Mouse (Mus musculus): ENCODE measurements at regions not wholly inside any gene's neighbourhood (a gene's known extent, or its start where the extent isn't known, plus 50 kb on each side); places are given as distances from the start of the nearest gene placed in this dataset.

DNA sequence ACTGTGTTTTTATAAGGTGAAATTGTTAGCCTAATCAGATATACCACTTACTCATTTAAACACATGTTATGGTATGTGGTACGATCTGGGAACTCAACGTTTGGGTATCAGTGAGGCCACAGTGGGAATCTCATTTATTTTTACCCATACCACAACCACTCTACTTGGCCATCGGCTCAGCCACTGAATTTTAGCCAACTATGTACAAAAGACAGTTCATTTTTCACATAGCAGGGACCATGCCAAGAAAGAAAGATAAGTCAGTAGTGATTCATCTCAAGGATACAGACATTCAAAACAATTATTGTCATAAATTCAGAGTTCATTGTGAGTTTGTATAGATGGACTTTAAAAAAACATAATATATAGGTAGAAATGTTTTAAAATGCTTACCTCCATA is 634.7 kb upstream of the Adgrl2 start:
- DNase-seq (ENCODE audit: low read depth), result no peak

DNA sequence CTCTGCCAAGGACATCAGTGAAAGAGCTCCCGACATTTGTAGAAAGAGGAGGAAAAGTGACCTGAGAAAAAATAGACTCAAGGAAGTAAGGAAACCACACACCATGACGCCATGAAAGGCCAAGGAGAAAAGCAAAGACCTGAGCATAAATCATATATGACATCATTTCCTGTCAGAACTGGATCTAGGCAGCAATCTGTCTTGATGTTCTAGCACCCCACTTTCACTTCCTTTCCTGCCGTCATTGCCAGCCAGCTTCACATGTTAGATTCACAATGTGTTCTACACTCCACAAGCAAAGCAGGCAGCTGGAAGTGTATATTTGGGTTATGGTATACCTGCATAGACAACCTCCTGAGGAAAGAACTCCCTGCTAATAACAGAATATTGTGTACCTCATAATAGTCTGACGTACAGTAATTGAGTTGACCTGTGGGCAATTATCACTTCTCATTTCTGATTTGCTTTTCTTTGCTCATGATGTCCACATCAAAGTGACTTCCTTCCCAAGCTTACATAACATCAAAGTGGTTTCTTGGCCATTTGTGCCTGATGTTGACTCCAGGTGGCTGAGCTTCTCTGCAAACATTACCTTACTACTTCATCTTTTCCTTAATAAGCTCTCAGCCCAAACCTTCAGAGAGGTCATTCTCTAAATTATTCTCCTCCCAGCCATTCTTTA is 633.6 kb upstream of the Adgrl2 start:
- DNase-seq (ENCODE audit: low read depth), result peak; percentile 3

DNA sequence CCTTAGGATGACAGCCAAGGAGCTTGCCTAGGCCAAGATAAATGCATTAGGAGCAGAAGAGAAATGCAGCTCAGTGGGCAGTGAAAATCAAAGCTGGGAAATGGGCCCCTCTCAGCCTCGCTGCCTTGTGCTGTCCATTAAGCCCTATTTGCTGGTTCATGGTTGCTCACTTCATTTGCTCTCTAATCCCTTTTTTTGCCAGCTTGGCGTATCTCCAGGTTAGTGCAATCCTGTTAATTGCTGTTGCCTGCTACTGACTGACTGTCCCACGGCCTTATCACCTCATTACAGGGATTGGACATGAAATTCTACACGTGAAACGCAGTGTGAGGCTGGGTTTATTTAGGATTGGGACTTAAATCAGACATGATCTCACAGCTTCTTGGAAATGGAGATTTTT is 613.5 kb upstream of the Adgrl2 start:
- DNase-seq (ENCODE audit: low read depth), result no peak

DNA sequence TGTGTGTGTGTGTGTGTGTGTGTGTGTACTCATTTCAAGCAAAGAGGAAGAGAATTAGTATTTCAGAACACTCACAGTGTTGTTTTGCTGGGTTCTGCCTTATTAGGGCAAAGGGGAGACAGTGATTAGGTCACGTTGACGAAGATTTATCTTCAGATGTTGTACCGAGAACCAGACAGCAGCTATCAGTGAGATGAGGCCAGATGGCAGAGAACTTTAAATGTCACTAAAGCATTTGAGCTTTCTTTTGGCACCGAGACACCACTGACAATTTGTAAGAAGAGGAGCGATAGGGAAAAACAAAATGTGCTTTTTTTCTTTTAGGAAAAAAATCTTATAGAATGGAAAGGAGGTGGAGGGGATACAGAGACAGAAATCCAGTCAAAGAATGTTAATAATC is 610.9 kb upstream of the Adgrl2 start:
- DNase-seq (ENCODE audit: low read depth), result no peak

DNA sequence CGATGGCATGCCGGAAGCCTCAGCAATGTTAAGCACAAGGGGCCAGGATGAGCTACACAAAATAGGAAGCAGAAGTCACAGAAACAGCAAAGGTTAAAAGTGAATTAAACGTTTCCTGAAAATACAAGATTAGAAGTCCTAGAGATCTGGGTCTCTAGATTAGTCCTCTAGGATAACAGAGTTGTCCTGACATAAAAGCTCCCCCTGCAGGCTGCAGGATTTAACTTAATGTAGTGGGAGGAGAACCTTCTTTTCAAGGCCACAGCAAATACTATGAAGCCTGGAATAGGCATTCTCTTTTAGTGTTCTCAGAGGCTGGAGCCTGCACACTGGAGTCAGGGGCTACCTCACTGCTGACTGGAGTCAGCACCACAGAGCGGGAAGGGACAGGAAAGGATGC is 604.1 kb upstream of the Adgrl2 start:
- peak; percentile 5 for DNase-seq (ENCODE audit: low read depth)

DNA sequence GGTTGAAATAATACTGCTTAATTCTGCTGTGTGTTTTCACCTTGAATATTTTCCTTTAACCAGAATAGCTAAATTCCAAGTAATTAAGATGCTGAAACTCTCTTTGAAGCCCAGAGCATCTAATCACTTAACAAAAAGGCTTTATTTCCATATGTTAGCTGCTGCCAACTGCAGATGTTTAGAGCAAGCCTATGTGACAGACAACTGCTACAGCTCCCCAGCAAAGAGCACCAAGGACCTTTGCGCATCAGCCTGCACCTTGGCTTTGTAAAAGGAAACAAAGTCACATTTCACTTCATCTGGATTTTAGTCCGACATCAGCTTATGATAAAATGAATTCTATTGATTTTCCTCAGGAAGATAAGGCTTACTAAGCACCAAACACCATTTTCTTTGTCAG is 595.4 kb upstream of the Adgrl2 start:
- DNase-seq (ENCODE audit: low read depth), result no peak

DNA sequence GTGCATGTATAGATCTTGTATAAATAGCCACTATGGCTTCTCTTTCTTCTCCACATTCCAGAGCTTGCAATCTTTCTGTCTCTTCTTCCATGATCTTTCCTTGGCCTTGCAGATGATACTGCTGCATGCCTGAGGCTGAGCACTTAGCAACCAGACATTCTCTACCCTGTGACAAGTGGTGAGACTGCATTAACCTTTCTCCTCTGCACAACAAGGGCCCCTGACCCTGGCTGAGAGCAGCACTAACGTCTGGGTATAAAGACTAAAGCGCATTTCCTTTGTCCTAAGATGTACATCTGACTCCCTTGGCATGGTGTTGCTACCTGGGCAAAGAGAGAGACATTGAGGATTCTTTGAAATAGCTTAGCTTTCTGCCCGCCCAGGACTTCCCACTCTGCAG is 590.8 kb upstream of the Adgrl2 start:
- DNase-seq (ENCODE audit: low read depth), result no peak

DNA sequence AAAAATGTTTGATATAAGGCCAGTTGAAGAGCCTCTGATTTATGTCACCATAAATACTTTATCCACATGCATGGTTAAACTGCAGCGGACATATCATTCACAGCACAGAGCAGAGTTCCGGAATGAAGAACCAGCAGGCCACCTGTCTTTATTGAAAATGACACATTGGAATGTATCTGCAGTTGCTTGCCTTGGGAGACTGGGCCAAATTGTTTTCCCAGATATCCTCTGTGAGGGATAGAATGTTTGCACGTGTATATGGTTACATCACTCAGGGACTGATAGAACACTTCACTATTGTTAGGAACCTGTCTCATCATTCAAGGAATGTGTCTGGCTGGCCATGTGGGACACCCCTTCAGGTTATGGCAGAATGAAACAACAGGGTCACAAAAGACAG is 585.3 kb upstream of the Adgrl2 start:
- DNase-seq (ENCODE audit: low read depth), result no peak

DNA sequence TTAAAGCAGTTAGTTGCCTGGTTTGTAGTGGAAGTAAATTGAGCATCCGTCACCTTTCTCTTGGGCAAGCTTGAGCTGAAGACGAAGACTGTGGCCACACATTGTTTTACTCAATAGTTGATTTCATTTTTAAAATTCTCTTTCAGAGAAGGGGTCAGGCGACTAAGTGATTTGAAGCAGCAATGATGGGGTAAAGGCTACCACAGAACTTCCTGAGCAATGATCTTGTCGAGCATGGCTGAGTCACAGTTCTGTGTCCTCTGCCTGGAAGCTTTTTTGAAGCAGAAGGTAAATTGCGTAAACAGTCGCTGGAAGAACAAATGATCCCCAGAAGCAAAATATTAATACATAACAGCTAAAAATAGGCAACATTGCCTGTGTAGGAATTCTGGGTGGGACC is 576.5 kb upstream of the Adgrl2 start:
- peak; percentile 9 for DNase-seq (ENCODE audit: low read depth)

DNA sequence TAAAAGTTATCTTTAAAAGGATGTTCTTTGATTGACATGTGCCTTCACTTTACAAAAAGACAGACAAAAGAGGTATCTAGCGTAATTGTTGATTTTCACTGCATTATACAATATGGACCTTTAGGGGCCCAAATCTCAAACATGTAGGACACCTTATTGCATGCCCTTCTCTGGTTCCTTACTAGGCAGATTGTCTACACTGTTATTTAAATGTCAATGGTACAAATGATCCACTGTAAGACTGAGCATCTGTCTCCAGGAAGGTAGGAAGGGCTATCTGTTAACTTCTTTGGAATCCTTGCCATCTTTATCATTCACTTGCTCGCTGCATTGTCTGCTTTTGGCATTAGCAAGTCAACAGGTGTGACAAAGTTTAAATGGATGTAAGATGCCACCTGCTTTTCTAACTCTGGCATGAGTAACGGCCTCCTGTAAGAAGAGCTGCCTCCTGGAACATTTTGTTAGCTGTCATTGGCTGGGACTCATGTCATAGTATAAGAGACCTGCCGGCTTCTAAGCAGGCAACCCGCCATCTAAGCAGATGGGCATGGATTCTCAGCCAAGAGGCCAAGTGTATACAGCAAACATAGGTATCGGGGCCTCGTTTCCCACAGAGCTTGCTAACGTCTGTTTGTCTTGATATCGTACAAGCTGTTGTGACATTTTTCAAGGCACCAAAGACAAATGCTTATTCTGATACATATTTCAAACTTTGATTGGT is 560.0 kb upstream of the Adgrl2 start:
- DNase-seq (ENCODE audit: low read depth), result no peak

DNA sequence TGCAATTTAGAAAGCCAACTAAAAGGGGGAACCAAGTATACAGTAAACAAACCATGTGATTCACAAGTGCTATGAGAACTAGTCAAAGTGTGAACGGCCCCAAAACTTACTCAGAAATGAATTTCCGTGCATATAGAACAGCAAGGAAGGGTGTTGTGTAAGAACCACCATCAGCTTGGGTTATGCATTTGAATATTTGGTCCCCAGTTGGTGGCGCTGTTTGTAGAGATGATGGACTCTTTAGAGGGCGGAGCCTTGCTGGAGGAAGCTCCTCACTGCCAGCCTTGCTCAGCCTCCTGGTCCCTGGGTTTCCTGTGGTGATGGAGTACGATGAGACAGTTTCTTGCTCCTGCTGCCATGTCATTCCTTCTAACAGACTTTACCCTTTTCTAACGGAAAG is 556.7 kb upstream of the Adgrl2 start:
- peak; percentile 11 for DNase-seq (ENCODE audit: low read depth)

DNA sequence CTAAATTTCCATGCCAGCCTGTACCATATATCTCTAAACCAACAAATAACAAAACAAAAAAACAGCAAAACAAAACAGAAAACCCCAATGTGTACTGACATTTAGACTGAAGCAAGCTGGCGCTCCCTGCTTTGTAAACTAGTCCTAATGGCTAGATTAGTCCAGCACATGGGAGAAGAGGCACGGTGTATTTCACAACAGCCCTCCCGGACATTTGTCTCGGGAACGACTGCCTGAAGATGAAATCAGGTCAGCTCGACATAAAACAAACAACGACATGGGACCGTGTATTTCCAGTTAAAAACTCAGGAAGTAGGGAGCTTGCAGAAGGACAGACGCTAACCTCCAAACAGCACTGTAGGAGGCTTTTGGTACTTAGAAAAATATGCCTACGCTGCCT is 555.9 kb upstream of the Adgrl2 start:
- DNase-seq (ENCODE audit: low read depth), result no peak

DNA sequence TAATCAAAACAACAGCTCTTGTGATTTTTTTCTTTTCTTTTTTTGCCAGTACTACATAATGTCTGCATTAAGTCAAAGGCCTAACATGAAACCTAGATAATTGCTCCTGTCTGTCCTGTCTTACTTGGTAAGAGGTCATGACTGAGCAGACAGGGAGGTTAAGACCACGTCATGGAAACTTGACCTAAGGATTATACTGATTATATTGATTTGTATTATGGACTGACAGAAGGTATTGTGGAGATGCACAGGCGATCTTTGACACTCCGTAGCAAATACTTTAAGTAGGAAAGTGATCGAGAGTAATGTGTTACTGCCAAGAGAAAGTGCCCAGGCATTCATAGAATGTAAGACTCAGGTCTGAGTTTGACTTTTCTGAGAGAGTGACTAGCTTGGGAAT is 543.8 kb upstream of the Adgrl2 start:
- DNase-seq (ENCODE audit: low read depth), result no peak

DNA sequence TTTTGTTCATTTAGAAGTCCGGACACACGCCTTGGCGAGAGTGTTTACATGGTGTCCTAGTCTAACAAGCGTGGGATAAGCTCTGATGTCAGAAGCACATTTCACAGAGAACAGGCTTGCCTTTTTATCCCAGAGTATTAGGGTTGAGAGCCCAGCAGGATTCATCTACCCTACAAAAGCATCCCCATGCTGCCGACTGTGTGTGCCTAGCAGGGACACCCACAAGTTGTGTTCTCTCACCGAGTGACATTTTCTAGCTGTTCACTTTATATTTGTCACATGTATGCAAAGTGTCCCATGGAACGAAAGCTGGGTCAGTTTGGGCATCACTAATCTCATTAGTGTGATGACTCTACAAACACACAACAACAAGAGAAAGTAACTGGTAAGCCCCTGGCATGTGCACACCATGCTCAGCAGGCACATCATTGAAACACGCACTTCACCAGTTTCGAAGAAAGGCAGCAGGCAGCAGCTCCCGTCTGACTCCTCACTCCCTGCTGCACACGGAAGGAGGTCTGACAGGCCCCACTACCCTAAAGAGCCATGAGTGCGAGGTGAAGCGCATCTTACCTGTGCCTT is 539.8 kb upstream of the Adgrl2 start:
- DNase-seq (ENCODE audit: low read depth), result no peak

DNA sequence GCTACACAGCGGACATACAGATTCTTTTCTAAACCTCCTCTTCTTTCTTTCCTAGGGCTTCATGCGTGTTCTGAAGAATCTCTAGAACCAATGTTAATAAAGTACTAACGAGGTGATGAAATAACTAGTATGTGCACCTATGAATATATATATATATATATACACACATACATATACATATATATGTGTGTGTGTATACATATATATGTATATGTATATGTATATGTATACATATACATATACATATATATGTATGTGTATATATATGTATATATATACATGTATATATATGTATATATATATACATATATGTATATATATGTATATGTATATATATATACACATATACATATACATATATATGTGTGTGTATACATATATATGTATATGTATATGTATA is 536.2 kb upstream of the Adgrl2 start:
- no peak for DNase-seq (ENCODE audit: low read depth)

DNA sequence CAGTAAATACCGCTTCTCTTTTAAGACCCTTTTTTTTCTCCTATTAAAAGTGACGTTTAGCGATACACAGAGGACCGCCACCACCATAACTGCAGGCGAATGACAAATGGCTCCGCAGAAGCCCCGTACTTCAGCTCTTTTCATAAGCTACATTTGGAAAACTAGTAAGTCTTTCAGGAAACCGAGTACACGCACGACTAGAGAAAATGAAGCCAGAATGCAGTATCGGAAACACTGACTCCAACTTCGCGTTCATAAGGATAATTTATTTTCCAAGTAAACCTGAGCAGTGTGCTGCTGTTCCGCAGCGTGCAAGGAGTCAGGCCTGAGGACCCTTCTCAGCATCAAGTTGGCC is 529.2 kb upstream of the Adgrl2 start:
- DNase-seq (ENCODE audit: low read depth), result no peak

DNA sequence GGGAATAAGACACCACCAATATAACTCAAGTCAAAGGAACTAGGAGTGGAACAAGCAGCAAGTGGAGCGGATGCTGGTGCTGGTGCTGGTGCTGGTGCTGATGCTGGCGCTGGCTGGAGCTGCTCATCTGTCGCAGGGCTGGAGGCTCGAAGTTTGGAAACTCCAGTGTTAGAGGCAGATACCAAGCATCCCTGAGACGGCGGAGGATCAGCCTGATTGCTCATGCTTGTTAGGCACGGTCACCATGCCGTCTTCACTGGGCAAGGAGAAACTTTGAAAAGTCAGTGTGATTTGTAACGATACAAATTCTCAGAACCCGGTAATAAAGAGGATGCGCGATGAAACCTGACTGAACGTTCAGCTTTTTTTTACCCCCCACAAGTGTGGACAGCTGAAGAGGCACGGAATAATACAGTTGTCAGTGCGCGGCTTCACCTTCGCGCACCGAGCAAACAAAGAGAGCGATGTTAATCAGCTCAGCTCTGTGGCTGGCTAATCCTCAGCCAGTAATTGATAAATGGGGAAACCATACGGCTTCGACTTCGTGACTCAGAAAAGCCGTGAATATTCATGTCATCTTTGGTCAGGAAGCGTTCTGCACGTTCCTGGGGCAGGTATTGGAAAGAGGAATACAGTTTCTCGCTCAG is 528.7 kb upstream of the Adgrl2 start:
- no peak for DNase-seq (ENCODE audit: low read depth)

DNA sequence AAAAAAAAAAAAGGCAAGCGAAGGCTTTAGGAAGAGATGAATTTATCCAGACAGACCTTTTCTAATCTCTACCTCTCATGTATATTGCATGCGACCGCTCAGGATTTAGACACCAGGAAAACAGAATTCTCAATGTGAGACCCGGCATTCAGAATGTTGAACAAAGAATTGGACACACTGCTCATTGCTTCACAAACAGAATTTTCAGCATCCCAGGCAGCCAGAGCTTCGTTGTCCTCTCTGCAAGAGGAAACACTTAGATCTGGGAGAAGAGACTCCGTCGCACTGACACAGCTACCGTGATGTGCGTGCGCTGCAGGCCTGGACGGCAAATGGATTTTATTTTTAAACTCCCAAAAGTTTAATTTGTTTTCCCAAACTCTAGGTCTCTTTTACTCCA is 527.2 kb upstream of the Adgrl2 start:
- no peak for DNase-seq (ENCODE audit: low read depth)

DNA sequence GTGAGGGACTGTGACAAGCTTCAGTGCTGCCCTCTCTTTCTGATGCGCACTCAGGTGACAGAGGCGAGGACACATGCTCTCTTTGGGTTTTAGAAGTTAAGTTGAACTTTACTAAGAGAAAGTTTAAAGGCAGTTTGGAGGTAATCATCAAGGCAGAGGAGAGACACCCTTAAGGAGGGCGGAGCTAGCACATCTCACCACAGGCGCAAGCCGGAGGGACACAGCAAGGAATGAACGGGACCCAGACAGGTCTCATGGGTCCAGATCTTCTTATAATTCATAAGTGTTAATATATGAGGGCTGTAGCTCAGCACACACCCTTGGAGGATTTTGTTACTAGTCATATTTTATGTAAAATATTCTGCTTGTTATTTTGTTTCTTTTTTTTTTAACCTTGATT is 518.8 kb upstream of the Adgrl2 start:
- DNase-seq (ENCODE audit: low read depth), result no peak

DNA sequence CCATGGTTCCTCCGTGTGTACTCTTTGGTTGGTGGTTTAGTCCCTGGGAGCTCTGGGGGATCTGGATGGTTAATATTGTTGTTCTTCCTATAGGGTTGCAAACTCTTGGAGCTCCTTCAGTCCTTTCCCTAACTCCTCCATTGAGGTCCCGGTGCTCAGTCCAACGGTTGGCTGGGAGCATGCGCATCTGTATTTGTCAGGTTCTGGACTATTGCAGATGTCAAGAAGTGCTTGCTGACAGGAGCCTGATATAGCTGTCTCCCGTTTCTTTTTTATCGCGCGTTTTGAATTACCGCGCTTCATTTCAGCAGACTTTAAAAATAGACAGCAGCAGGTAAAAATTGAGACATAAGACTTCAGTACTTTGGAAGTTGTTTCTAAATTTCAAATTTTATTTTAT is 518.3 kb upstream of the Adgrl2 start:
- DNase-seq (ENCODE audit: low read depth), result no peak

DNA sequence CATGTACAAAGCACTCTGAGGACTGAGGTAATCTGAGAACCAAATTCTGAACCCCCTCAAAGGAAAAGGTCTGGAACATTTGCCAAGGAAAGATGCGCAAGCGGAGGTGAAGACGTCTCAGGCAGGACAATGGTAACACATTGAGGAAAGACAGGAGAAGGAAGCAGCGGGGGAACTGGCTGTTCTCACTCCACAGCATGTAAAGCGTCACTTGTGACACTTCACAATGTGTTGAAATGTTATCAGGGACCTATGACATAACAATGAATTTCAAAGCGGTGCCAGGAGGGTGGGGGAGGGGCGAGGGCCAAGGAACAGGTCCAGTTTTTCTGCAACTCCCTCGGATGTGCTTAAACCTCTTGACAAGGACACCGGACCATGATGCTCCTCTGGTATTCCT is 515.3 kb upstream of the Adgrl2 start:
- no peak for DNase-seq (ENCODE audit: low read depth)

DNA sequence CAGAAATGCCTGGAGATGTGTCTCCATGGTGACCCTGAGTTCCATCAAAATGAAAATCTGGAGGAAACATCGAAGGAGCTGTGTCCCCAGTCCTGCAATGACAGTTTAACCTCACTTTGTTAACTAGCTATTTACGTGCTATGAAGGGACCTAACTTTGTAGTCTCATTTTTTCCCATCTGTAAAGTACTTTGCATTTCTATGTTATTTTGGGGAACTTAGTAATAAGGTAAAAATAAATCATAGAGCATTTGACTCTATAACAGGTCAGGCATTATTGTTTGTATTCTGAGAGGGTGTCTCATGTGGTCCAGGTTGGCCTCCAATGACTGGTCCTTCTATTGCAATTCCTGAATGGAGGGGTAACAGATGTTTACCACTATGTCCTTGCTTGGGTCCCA is 513.6 kb upstream of the Adgrl2 start:
- no peak for DNase-seq (ENCODE audit: low read depth)

DNA sequence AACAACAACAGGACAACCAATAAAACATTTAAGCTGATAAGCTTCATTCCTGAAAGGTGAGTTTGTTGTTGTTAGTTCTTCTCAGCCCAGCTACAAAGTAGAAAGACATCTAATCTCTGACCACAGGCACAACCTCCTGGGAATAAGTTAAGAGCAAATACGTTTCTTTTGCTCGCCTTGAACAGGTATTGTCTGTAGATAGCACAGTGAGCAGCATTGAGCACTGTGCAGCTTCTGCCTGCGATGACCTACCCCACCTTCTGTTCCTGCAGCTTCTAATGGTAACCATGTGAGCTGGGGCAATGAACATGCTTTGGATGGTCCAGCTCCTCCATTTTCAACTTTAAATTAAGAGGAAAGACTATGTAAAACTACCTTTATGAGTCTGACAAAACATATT is 509.8 kb upstream of the Adgrl2 start:
- no peak for DNase-seq (ENCODE audit: low read depth)

Measured in 416B (cell line).